Mouse (Mus musculus): Measurements from ENCODE around the gene Tdo2. TPM values are rescaled to one million over a fixed set of nuclear protein-coding genes. Genes with fewer than 3 reads are reported as not detected.

Gene Tdo2
- polyA plus RNA-seq, 1 experiment from 2014 or later: 0.89 TPM

GRCm38 (mm10) chr3:81981990-81982389 lies 6.0 kb upstream of the Tdo2 start, which contains the start of gene Asic5:
Asic5 (plus strand) TSS chr3:81982290.
- Histone ChIP-seq H3K27ac (no peak within 1 kb of the TSS), H3K36me3 (no peaks in the 10 kb centered on the region), H3K4me1 (peaks cover 7% of the 10 kb centered on the region; the same call in 1 of the 2 replicates), H3K9me3 (replicated peaks) (no peaks in the 10 kb centered on the region), H3K27me3 (ENCODE audit: low read depth, poor library complexity, severe bottlenecking) (no peaks in the 10 kb centered on the region), H3K4me3 (no peak within 1 kb of the TSS)
- 94% methylated on average over 5 of the region's 5 CpGs for WGBS
- DNase-seq (ENCODE audit: low spot score): no peak

- Histone ChIP-seq H3K4me1 (peaks cover 7% of the 10 kb centered on the region; the same call in 1 of the 2 replicates), H3K36me3 (no peaks in the 10 kb centered on the region), H3K4me3 (no peak overlapping the region), H3K27ac (no peak overlapping the region), H3K27me3 (ENCODE audit: low read depth, poor library complexity, severe bottlenecking) (no peaks in the 10 kb centered on the region), H3K9me3 (replicated peaks) (no peaks in the 10 kb centered on the region)
- no peak for DNase-seq (ENCODE audit: low spot score)
- 94% methylated on average over 5 of the region's 5 CpGs for WGBS
Observed at GRCm38 (mm10) chr3:81981576-81981975, 5.6 kb upstream of the Tdo2 start.

- Histone ChIP-seq H3K27ac (no peak overlapping the region), H3K4me3 (no peak overlapping the region), H3K4me1 (peaks cover 18% of the 10 kb centered on the region; the same call in 1 of the 2 replicates), H3K9me3 (replicated peaks) (no peaks in the 10 kb centered on the region), H3K27me3 (ENCODE audit: low read depth, poor library complexity, severe bottlenecking) (no peaks in the 10 kb centered on the region), H3K36me3 (no peaks in the 10 kb centered on the region)
- DNase-seq (ENCODE audit: low spot score): no peak
- 59% methylated on average over 4 of the region's 4 CpGs for WGBS
Observed at GRCm38 (mm10) chr3:81975607-81976006, 395 bp downstream of the Tdo2 start.

GRCm38 (mm10) chr3:81964596-81964995 lies 11.4 kb downstream of the Tdo2 start:
- Histone ChIP-seq H3K9me3 (replicated peaks) (no peaks in the 10 kb centered on the region), H3K36me3 (no peaks in the 10 kb centered on the region), H3K27me3 (ENCODE audit: low read depth, poor library complexity, severe bottlenecking) (no peaks in the 10 kb centered on the region), H3K27ac (no peak overlapping the region), H3K4me3 (no peak overlapping the region), H3K4me1 (no peaks in the 10 kb centered on the region)
- WGBS: 71% methylated on average over 3 of the region's 3 CpGs
- DNase-seq (ENCODE audit: low spot score): no peak

- no peak for DNase-seq (ENCODE audit: low spot score)
- no peak overlapping the region for H3K4me3 ChIP-seq
Observed at GRCm38 (mm10) chr3:81963768-81964167, 12.2 kb downstream of the Tdo2 start.

GRCm38 (mm10) chr3:81961336-81961735 lies 14.7 kb downstream of the Tdo2 start:
- 89% methylated on average over 5 of the region's 5 CpGs for WGBS
- no peak for DNase-seq (ENCODE audit: low spot score)
- Histone ChIP-seq H3K4me1 (no peaks in the 10 kb centered on the region), H3K36me3 (no peaks in the 10 kb centered on the region), H3K27me3 (ENCODE audit: low read depth, poor library complexity, severe bottlenecking) (no peaks in the 10 kb centered on the region), H3K9me3 (replicated peaks) (no peaks in the 10 kb centered on the region), H3K27ac (no peak overlapping the region), H3K4me3 (no peak overlapping the region)

More at GRCm38 (mm10) chr3:81963768-81964167, 12.2 kb downstream of the Tdo2 start:
- no peaks in the 10 kb centered on the region for H3K27me3 ChIP-seq (ENCODE audit: low read depth, poor library complexity, severe bottlenecking)
- WGBS: 88% methylated on average over 5 of the region's 5 CpGs
- no peaks in the 10 kb centered on the region for H3K9me3 ChIP-seq (replicated peaks)
- no peak overlapping the region for H3K27ac ChIP-seq
- no peaks in the 10 kb centered on the region for H3K4me1 ChIP-seq
- H3K36me3 ChIP-seq: no peaks in the 10 kb centered on the region

- Histone ChIP-seq H3K4me3 (no peak overlapping the region), H3K27me3 (ENCODE audit: low read depth, poor library complexity, severe bottlenecking) (no peaks in the 10 kb centered on the region), H3K36me3 (no peaks in the 10 kb centered on the region), H3K27ac (no peak overlapping the region), H3K4me1 (0 out of 2 replicates have a peak, but pooled peaks cover 6% of the 10 kb centered on the region), H3K9me3 (replicated peaks) (no peaks in the 10 kb centered on the region)
- DNase-seq (ENCODE audit: low spot score): no peak
- WGBS: 90% methylated on average over 5 of the region's 5 CpGs
Observed at GRCm38 (mm10) chr3:81957484-81957883, 18.5 kb downstream of the Tdo2 start.

GRCm38 (mm10) chr3:81951785-81952184 lies 24.2 kb downstream of the Tdo2 start:
- H3K27me3 ChIP-seq (ENCODE audit: low read depth, poor library complexity, severe bottlenecking): no peaks in the 10 kb centered on the region
- H3K9me3 ChIP-seq (replicated peaks): no peaks in the 10 kb centered on the region
- H3K36me3 ChIP-seq: no peaks in the 10 kb centered on the region
- H3K27ac ChIP-seq: no peak overlapping the region
- WGBS: 87% methylated on average over 2 of the region's 2 CpGs
- no peak overlapping the region for H3K4me3 ChIP-seq
- DNase-seq (ENCODE audit: low spot score): no peak
- H3K4me1 ChIP-seq: 0 out of 2 replicates have a peak, but pooled peaks cover 6% of the 10 kb centered on the region

- no peak for DNase-seq (ENCODE audit: low spot score)
- Histone ChIP-seq H3K27me3 (ENCODE audit: low read depth, poor library complexity, severe bottlenecking) (no peaks in the 10 kb centered on the region), H3K9me3 (replicated peaks) (no peaks in the 10 kb centered on the region), H3K36me3 (no peaks in the 10 kb centered on the region), H3K4me1 (0 out of 2 replicates have a peak, but pooled peaks cover 6% of the 10 kb centered on the region), H3K4me3 (no peak overlapping the region), H3K27ac (no peak overlapping the region)
- WGBS: 82% methylated on average over 1 of the region's 1 CpGs
Observed at GRCm38 (mm10) chr3:81949048-81949447, 27.0 kb downstream of the Tdo2 start.

GRCm38 (mm10) chr3:81944851-81945393 lies 31.1 kb downstream of the Tdo2 start:
- no peak for DNase-seq (ENCODE audit: low spot score)
- Histone ChIP-seq H3K27ac (no peak overlapping the region), H3K9me3 (replicated peaks) (no peaks in the 10 kb centered on the region), H3K4me3 (no peak overlapping the region), H3K4me1 (no peaks in the 10 kb centered on the region), H3K36me3 (no peaks in the 10 kb centered on the region), H3K27me3 (ENCODE audit: low read depth, poor library complexity, severe bottlenecking) (no peaks in the 10 kb centered on the region)
- WGBS: 91% methylated on average over 7 of the region's 7 CpGs

- H3K27me3 ChIP-seq (ENCODE audit: low read depth, poor library complexity, severe bottlenecking): no peaks in the 10 kb centered on the region
- 83% methylated on average over 3 of the region's 3 CpGs for WGBS
- no peak overlapping the region for H3K4me3 ChIP-seq
- H3K9me3 ChIP-seq (replicated peaks): no peaks in the 10 kb centered on the region
- DNase-seq (ENCODE audit: low spot score): no peak
- H3K27ac ChIP-seq: no peak overlapping the region
- no peaks in the 10 kb centered on the region for H3K36me3 ChIP-seq
- H3K4me1 ChIP-seq: no peaks in the 10 kb centered on the region
Observed at GRCm38 (mm10) chr3:81943097-81943496, 32.9 kb downstream of the Tdo2 start.

- Histone ChIP-seq H3K9me3 (replicated peaks) (no peaks in the 10 kb centered on the region), H3K27me3 (ENCODE audit: low read depth, poor library complexity, severe bottlenecking) (no peaks in the 10 kb centered on the region), H3K4me3 (no peak overlapping the region), H3K4me1 (no peaks in the 10 kb centered on the region), H3K27ac (no peak overlapping the region), H3K36me3 (no peaks in the 10 kb centered on the region)
- no peak for DNase-seq (ENCODE audit: low spot score)
- WGBS: 92% methylated on average over 3 of the region's 3 CpGs
Observed at GRCm38 (mm10) chr3:81942341-81942740, 33.7 kb downstream of the Tdo2 start.

- WGBS: 45% methylated on average over 3 of the region's 3 CpGs
- Histone ChIP-seq H3K9me3 (replicated peaks) (no peaks in the 10 kb centered on the region), H3K36me3 (no peaks in the 10 kb centered on the region), H3K27me3 (ENCODE audit: low read depth, poor library complexity, severe bottlenecking) (no peaks in the 10 kb centered on the region), H3K4me3 (no peak overlapping the region), H3K27ac (no peak overlapping the region), H3K4me1 (no peaks in the 10 kb centered on the region)
- no peak for DNase-seq (ENCODE audit: low spot score)
Observed at GRCm38 (mm10) chr3:81938924-81939323, 37.1 kb downstream of the Tdo2 start.

GRCm38 (mm10) chr3:81933348-81933747 lies 42.7 kb downstream of the Tdo2 start:
- Histone ChIP-seq H3K27ac (no peak overlapping the region), H3K9me3 (replicated peaks) (no peaks in the 10 kb centered on the region), H3K27me3 (ENCODE audit: low read depth, poor library complexity, severe bottlenecking) (no peaks in the 10 kb centered on the region), H3K4me3 (no peak overlapping the region), H3K36me3 (no peaks in the 10 kb centered on the region), H3K4me1 (no peaks in the 10 kb centered on the region)
- 84% methylated on average over 4 of the region's 4 CpGs for WGBS
- DNase-seq (ENCODE audit: low spot score): no peak
